Mouse (Mus musculus) neural tube, embryonic 13.5 days (tissue): ENCODE results near the gene Lrmda. TPM values are rescaled to one million over a fixed set of nuclear protein-coding genes. Genes with fewer than 3 reads are reported as not detected.
A peak's percentile ranks its signal among the peaks of the same experiment; 100 is the strongest.

ENCODE experiments used
- ATAC-seq: fragments of 200-750 bp; cut with Nextera tagmentation; 2 replicates; pipeline ENCODE4 v1.8.0; 2017; ENCODE audit warnings: low read depth, mild to moderate bottlenecking, moderate TSS enrichment, moderate library complexity
- H3K27ac ChIP-seq: fragments of 300-500 bp; sonication (generic); replicated peaks from 2 replicates; pipeline ENCODE4 v1.5.1; 2015; ENCODE audit warnings: moderate library complexity, mild to moderate bottlenecking, inconsistent platforms
- H3K27me3 ChIP-seq: fragments of 300-500 bp; sonication (generic); 2 replicates; pipeline ENCODE4 v1.6.1; 2015; ENCODE audit warnings: mild to moderate bottlenecking, inconsistent platforms
- H3K36me3 ChIP-seq: fragments of 300-500 bp; sonication (generic); 2 replicates; pipeline ENCODE4 v1.6.1; 2015; ENCODE audit warnings: mild to moderate bottlenecking, inconsistent platforms
- H3K4me1 ChIP-seq: fragments of 300-500 bp; sonication (generic); replicated peaks from 2 replicates; pipeline ENCODE4 v1.6.1; 2015; ENCODE audit warnings: inconsistent platforms
- H3K4me2 ChIP-seq: fragments of 300-500 bp; sonication (generic); 2 replicates; pipeline ENCODE4 v1.6.1; 2015; ENCODE audit warnings: inconsistent platforms, mild to moderate bottlenecking, moderate library complexity
- H3K4me3 ChIP-seq: fragments of 300-500 bp; sonication (generic); 2 replicates; pipeline ENCODE4 v1.5.1; 2015; ENCODE audit warnings: mild to moderate bottlenecking, inconsistent platforms
- H3K9ac ChIP-seq: fragments of 300-500 bp; sonication (generic); 2 replicates; pipeline ENCODE4 v1.6.1; 2015; ENCODE audit warnings: moderate library complexity, mild to moderate bottlenecking, inconsistent platforms
- H3K9me3 ChIP-seq: fragments of 300-500 bp; sonication (generic); 2 replicates; pipeline ENCODE4 v1.6.1; 2016; ENCODE audit warnings: inconsistent platforms
- WGBS: fragments of 180-500 bp; shearing (Covaris S2); methylation state at CpG from one replicate; pipeline ENCODE4 v1.1.7; 2015; 5-methylcytosine and 5-hydroxymethylcytosine counted together
- polyA plus RNA-seq: library from polyadenylated mRNA; unstranded; fragments of >200 nt; fragmentation: Nextera tagmentation; extraction: Ambion mirVana; gene quantifications from 2 replicates; pipeline ENCODE4 v1.2.1, GENCODE M21; 2015

Gene Lrmda
- polyA plus RNA-seq, 1 experiment from 2014 or later, result not detected

GRCm38 (mm10) chr14:22154096-22154495, 134.6 kb downstream of the Lrmda start:
- WGBS, result 68% methylated on average over 8 of the region's 8 CpGs
- H3K36me3 ChIP-seq, result no peaks in the 10 kb centered on the region
- no peak overlapping the region for H3K9ac ChIP-seq
- ATAC-seq, result no peak
- H3K9me3 ChIP-seq, result no peaks in the 10 kb centered on the region
- H3K4me3 ChIP-seq, result no peak overlapping the region
- no peak overlapping the region for H3K4me2 ChIP-seq
- H3K27ac ChIP-seq, result no peak overlapping the region
- peaks cover 52% of the 10 kb centered on the region for H3K4me1 ChIP-seq
- peaks cover 25% of the 10 kb centered on the region for H3K27me3 ChIP-seq

GRCm38 (mm10) chr14:22155034-22155433, 135.5 kb downstream of the Lrmda start:
- Histone ChIP-seq H3K36me3 (no peaks in the 10 kb centered on the region), H3K9ac (no peak overlapping the region), H3K4me3 (no peak overlapping the region), H3K4me1 (peaks cover 52% of the 10 kb centered on the region), H3K27ac (no peak overlapping the region), H3K4me2 (no peak overlapping the region), H3K27me3 (peaks cover 25% of the 10 kb centered on the region), H3K9me3 (no peaks in the 10 kb centered on the region)
- 30% methylated on average over 2 of the region's 2 CpGs for WGBS
- ATAC-seq, result no peak

- no peak for ATAC-seq
- Histone ChIP-seq H3K4me1 (peaks cover 52% of the 10 kb centered on the region), H3K4me2 (no peak overlapping the region), H3K27ac (no peak overlapping the region), H3K36me3 (no peaks in the 10 kb centered on the region), H3K4me3 (no peak overlapping the region), H3K9ac (no peak overlapping the region), H3K27me3 (peaks cover 23% of the 10 kb centered on the region), H3K9me3 (no peaks in the 10 kb centered on the region)
- WGBS, result 34% methylated on average over 4 of the region's 4 CpGs
Measured at GRCm38 (mm10) chr14:22155512-22156026, 136.1 kb downstream of the Lrmda start.

- ATAC-seq, result no peak
- H3K27me3 ChIP-seq, result peaks cover 20% of the 10 kb centered on the region
- peaks cover 52% of the 10 kb centered on the region for H3K4me1 ChIP-seq
- no peak overlapping the region for H3K9ac ChIP-seq
- no peak overlapping the region for H3K4me3 ChIP-seq
- WGBS, result 62% methylated on average over 6 of the region's 6 CpGs
- H3K9me3 ChIP-seq, result no peaks in the 10 kb centered on the region
- no peaks in the 10 kb centered on the region for H3K36me3 ChIP-seq
- H3K4me2 ChIP-seq, result no peak overlapping the region
- H3K27ac ChIP-seq, result no peak overlapping the region
Measured at GRCm38 (mm10) chr14:22156991-22157390, 137.5 kb downstream of the Lrmda start.

- no peak for ATAC-seq
- Histone ChIP-seq H3K36me3 (no peaks in the 10 kb centered on the region), H3K4me2 (no peak overlapping the region), H3K9ac (no peak overlapping the region), H3K27ac (no peak overlapping the region), H3K9me3 (no peaks in the 10 kb centered on the region), H3K4me3 (no peak overlapping the region), H3K4me1 (peaks cover 16% of the 10 kb centered on the region), H3K27me3 (0 out of 2 replicates have a peak, but pooled peaks cover 15% of the 10 kb centered on the region)
- 15% methylated on average over 3 of the region's 3 CpGs for WGBS
Measured at GRCm38 (mm10) chr14:22161416-22161815, 141.9 kb downstream of the Lrmda start.

- H3K4me3 ChIP-seq, result no peak overlapping the region
- no peaks in the 10 kb centered on the region for H3K9me3 ChIP-seq
- ATAC-seq, result no peak
- H3K27me3 ChIP-seq, result 0 out of 2 replicates have a peak, but pooled peaks cover 9% of the 10 kb centered on the region
- 31% methylated on average over 7 of the region's 7 CpGs for WGBS
- peaks cover 37% of the 10 kb centered on the region for H3K4me1 ChIP-seq
- H3K27ac ChIP-seq, result peak overlapping the region; percentile 83; the same call in 1 of the 2 replicates
- H3K9ac ChIP-seq, result no peak overlapping the region
- H3K4me2 ChIP-seq, result peak overlapping the region; percentile 48
- H3K36me3 ChIP-seq, result no peaks in the 10 kb centered on the region
Measured at GRCm38 (mm10) chr14:22167285-22167684, 147.8 kb downstream of the Lrmda start.

- Histone ChIP-seq H3K4me2 (peak overlapping the region; percentile 48), H3K27me3 (0 out of 2 replicates have a peak, but pooled peaks cover 5% of the 10 kb centered on the region), H3K9ac (peak overlapping the region; percentile 60), H3K4me3 (peak overlapping the region; percentile 11), H3K4me1 (peaks cover 37% of the 10 kb centered on the region), H3K9me3 (no peaks in the 10 kb centered on the region), H3K36me3 (no peaks in the 10 kb centered on the region), H3K27ac (peak overlapping the region; percentile 83)
- WGBS, result 7% methylated on average over 11 of the region's 11 CpGs
- peak; percentile 62; the same call in 1 of the 2 replicates for ATAC-seq
Measured at GRCm38 (mm10) chr14:22168077-22168794, 148.7 kb downstream of the Lrmda start.

- Histone ChIP-seq H3K36me3 (no peaks in the 10 kb centered on the region), H3K27me3 (0 out of 2 replicates have a peak, but pooled peaks cover under 1% of the 10 kb centered on the region), H3K4me2 (peak overlapping the region; percentile 48), H3K27ac (peak overlapping the region; percentile 83), H3K9me3 (no peaks in the 10 kb centered on the region), H3K9ac (peak overlapping the region; percentile 60), H3K4me3 (peak overlapping the region; percentile 11), H3K4me1 (peaks cover 37% of the 10 kb centered on the region)
- 7% methylated on average over 14 of the region's 14 CpGs for WGBS
- peak; percentile 85 for ATAC-seq
Measured at GRCm38 (mm10) chr14:22168795-22169568, 149.5 kb downstream of the Lrmda start.

GRCm38 (mm10) chr14:22174757-22175156, 155.2 kb downstream of the Lrmda start:
- Histone ChIP-seq H3K9me3 (no peaks in the 10 kb centered on the region), H3K9ac (no peak overlapping the region), H3K4me2 (no peak overlapping the region), H3K4me1 (peaks cover 8% of the 10 kb centered on the region), H3K4me3 (no peak overlapping the region), H3K27me3 (no peaks in the 10 kb centered on the region), H3K27ac (no peak overlapping the region), H3K36me3 (no peaks in the 10 kb centered on the region)
- 45% methylated on average over 9 of the region's 9 CpGs for WGBS
- no peak for ATAC-seq

GRCm38 (mm10) chr14:22179761-22180160, 160.2 kb downstream of the Lrmda start:
- H3K9me3 ChIP-seq, result no peaks in the 10 kb centered on the region
- ATAC-seq, result no peak
- no peak overlapping the region for H3K27ac ChIP-seq
- no peaks in the 10 kb centered on the region for H3K27me3 ChIP-seq
- H3K9ac ChIP-seq, result no peak overlapping the region
- WGBS, result 64% methylated on average over 2 of the region's 2 CpGs
- H3K4me3 ChIP-seq, result no peak overlapping the region
- H3K4me2 ChIP-seq, result no peak overlapping the region
- no peaks in the 10 kb centered on the region for H3K36me3 ChIP-seq
- H3K4me1 ChIP-seq, result peaks cover 8% of the 10 kb centered on the region

GRCm38 (mm10) chr14:22181508-22181907, 162.0 kb downstream of the Lrmda start:
- Histone ChIP-seq H3K27ac (no peak overlapping the region), H3K4me2 (no peak overlapping the region), H3K4me3 (no peak overlapping the region), H3K9me3 (no peaks in the 10 kb centered on the region), H3K4me1 (no peaks in the 10 kb centered on the region), H3K36me3 (no peaks in the 10 kb centered on the region), H3K9ac (no peak overlapping the region), H3K27me3 (no peaks in the 10 kb centered on the region)
- ATAC-seq, result no peak
- WGBS, result 93% methylated on average over 6 of the region's 6 CpGs

- H3K9me3 ChIP-seq, result no peaks in the 10 kb centered on the region
- no peak overlapping the region for H3K9ac ChIP-seq
- H3K36me3 ChIP-seq, result no peaks in the 10 kb centered on the region
- H3K27ac ChIP-seq, result no peak overlapping the region
- 79% methylated on average over 3 of the region's 3 CpGs for WGBS
- no peak for ATAC-seq
- no peaks in the 10 kb centered on the region for H3K27me3 ChIP-seq
- H3K4me1 ChIP-seq, result no peaks in the 10 kb centered on the region
- no peak overlapping the region for H3K4me3 ChIP-seq
- no peak overlapping the region for H3K4me2 ChIP-seq
Measured at GRCm38 (mm10) chr14:22183195-22183594, 163.7 kb downstream of the Lrmda start.
